Mouse (Mus musculus) embryonic facial prominence, embryonic 15.5 days (tissue): ENCODE measurements at regions not wholly inside any gene's neighbourhood (a gene's known extent, or its start where the extent isn't known, plus 50 kb on each side); places are given as distances from the start of the nearest gene placed in this dataset.

ENCODE experiments used
- ATAC-seq: fragments of 200-750 bp; cut with Nextera tagmentation; 2 replicates; pipeline ENCODE4 v1.8.0; 2017; ENCODE audit warnings: low read depth, moderate TSS enrichment; ENCODE audit not compliant: insufficient number of reproducible peaks, low FRiP score, low TSS enrichment
- H3K27ac ChIP-seq: fragments of 300-500 bp; sonication (generic); replicated peaks from 2 replicates; pipeline ENCODE4 v1.5.1; 2015; ENCODE audit warnings: mild to moderate bottlenecking, inconsistent platforms
- H3K27me3 ChIP-seq: fragments of 300-500 bp; sonication (generic); 2 replicates; pipeline ENCODE4 v1.6.1; 2015; ENCODE audit warnings: inconsistent platforms
- H3K36me3 ChIP-seq: fragments of 300-500 bp; sonication (generic); 2 replicates; pipeline ENCODE4 v1.6.1; 2015; ENCODE audit warnings: mild to moderate bottlenecking, inconsistent platforms
- H3K4me1 ChIP-seq: fragments of 300-500 bp; sonication (generic); 2 replicates; pipeline ENCODE4 v1.6.1; 2015; ENCODE audit warnings: inconsistent platforms
- H3K4me2 ChIP-seq: fragments of 300-500 bp; sonication (generic); replicated peaks from 2 replicates; pipeline ENCODE4 v1.6.1; 2015; ENCODE audit warnings: mild to moderate bottlenecking, inconsistent platforms
- H3K4me3 ChIP-seq: fragments of 300-500 bp; sonication (generic); replicated peaks from 2 replicates; pipeline ENCODE4 v1.5.1; 2015; ENCODE audit warnings: mild to moderate bottlenecking, inconsistent platforms
- H3K9ac ChIP-seq: fragments of 300-500 bp; sonication (generic); 2 replicates; pipeline ENCODE4 v1.6.1; 2015; ENCODE audit warnings: inconsistent platforms
- H3K9me3 ChIP-seq: fragments of 300-500 bp; sonication (generic); replicated peaks from 2 replicates; pipeline ENCODE4 v1.6.1; 2016; ENCODE audit warnings: inconsistent platforms
- WGBS: fragments of 180-500 bp; shearing (Covaris S2); methylation state at CpG from one replicate; pipeline ENCODE4 v1.1.7; 2015; 5-methylcytosine and 5-hydroxymethylcytosine counted together

GRCm38 (mm10) chr3:18877572-18877971, 750.9 kb downstream of the 1700064H15Rik start:
- Histone ChIP-seq H3K27me3 (no peaks in the 10 kb centered on the region), H3K4me2 (no peak overlapping the region), H3K27ac (no peak overlapping the region), H3K4me3 (no peak overlapping the region), H3K4me1 (no peaks in the 10 kb centered on the region), H3K9me3 (no peaks in the 10 kb centered on the region), H3K9ac (no peak overlapping the region), H3K36me3 (no peaks in the 10 kb centered on the region)
- ATAC-seq, result no peak
- 80% methylated on average over 3 of the region's 3 CpGs for WGBS

- H3K4me2 ChIP-seq, result no peak overlapping the region
- no peak overlapping the region for H3K4me3 ChIP-seq
- no peaks in the 10 kb centered on the region for H3K36me3 ChIP-seq
- H3K4me1 ChIP-seq, result no peaks in the 10 kb centered on the region
- no peak overlapping the region for H3K27ac ChIP-seq
- 72% methylated on average over 2 of the region's 2 CpGs for WGBS
- no peaks in the 10 kb centered on the region for H3K9me3 ChIP-seq
- no peak for ATAC-seq
- H3K9ac ChIP-seq, result no peak overlapping the region
- H3K27me3 ChIP-seq, result no peaks in the 10 kb centered on the region
Measured at GRCm38 (mm10) chr3:18881186-18881585, 747.3 kb downstream of the 1700064H15Rik start.

- Histone ChIP-seq H3K4me3 (no peak overlapping the region), H3K4me2 (no peak overlapping the region), H3K27me3 (no peaks in the 10 kb centered on the region), H3K36me3 (no peaks in the 10 kb centered on the region), H3K9ac (no peak overlapping the region), H3K9me3 (no peaks in the 10 kb centered on the region), H3K27ac (no peak overlapping the region), H3K4me1 (no peaks in the 10 kb centered on the region)
- ATAC-seq, result no peak
- WGBS, result 85% methylated on average over 2 of the region's 2 CpGs
Measured at GRCm38 (mm10) chr3:18892813-18893212, 735.7 kb downstream of the 1700064H15Rik start.

GRCm38 (mm10) chr3:18905769-18906168, 722.7 kb downstream of the 1700064H15Rik start:
- no peaks in the 10 kb centered on the region for H3K4me1 ChIP-seq
- H3K4me2 ChIP-seq, result no peak overlapping the region
- ATAC-seq, result no peak
- H3K4me3 ChIP-seq, result no peak overlapping the region
- H3K36me3 ChIP-seq, result no peaks in the 10 kb centered on the region
- 55% methylated on average over 3 of the region's 3 CpGs for WGBS
- no peak overlapping the region for H3K9ac ChIP-seq
- no peaks in the 10 kb centered on the region for H3K9me3 ChIP-seq
- no peaks in the 10 kb centered on the region for H3K27me3 ChIP-seq
- no peak overlapping the region for H3K27ac ChIP-seq

GRCm38 (mm10) chr3:18906210-18906609, 722.3 kb downstream of the 1700064H15Rik start:
- Histone ChIP-seq H3K4me1 (no peaks in the 10 kb centered on the region), H3K36me3 (no peaks in the 10 kb centered on the region), H3K27me3 (no peaks in the 10 kb centered on the region), H3K4me2 (no peak overlapping the region), H3K4me3 (no peak overlapping the region), H3K27ac (no peak overlapping the region), H3K9me3 (no peaks in the 10 kb centered on the region), H3K9ac (no peak overlapping the region)
- WGBS, result 56% methylated on average over 5 of the region's 5 CpGs
- no peak for ATAC-seq

- ATAC-seq, result no peak
- Histone ChIP-seq H3K4me1 (no peaks in the 10 kb centered on the region), H3K4me2 (no peak overlapping the region), H3K27ac (no peak overlapping the region), H3K4me3 (no peak overlapping the region), H3K9me3 (no peaks in the 10 kb centered on the region), H3K27me3 (no peaks in the 10 kb centered on the region), H3K36me3 (no peaks in the 10 kb centered on the region), H3K9ac (no peak overlapping the region)
- 97% methylated on average over 1 of the region's 1 CpGs for WGBS
Measured at GRCm38 (mm10) chr3:18908737-18909136, 719.7 kb downstream of the 1700064H15Rik start.

- no peaks in the 10 kb centered on the region for H3K9me3 ChIP-seq
- H3K4me2 ChIP-seq, result no peak overlapping the region
- H3K4me1 ChIP-seq, result no peaks in the 10 kb centered on the region
- no peak overlapping the region for H3K9ac ChIP-seq
- 79% methylated on average over 3 of the region's 3 CpGs for WGBS
- no peaks in the 10 kb centered on the region for H3K36me3 ChIP-seq
- H3K4me3 ChIP-seq, result no peak overlapping the region
- H3K27ac ChIP-seq, result no peak overlapping the region
- ATAC-seq, result no peak
- H3K27me3 ChIP-seq, result no peaks in the 10 kb centered on the region
Measured at GRCm38 (mm10) chr3:18928401-18929104, 699.9 kb downstream of the 1700064H15Rik start.

- no peak overlapping the region for H3K4me3 ChIP-seq
- no peaks in the 10 kb centered on the region for H3K27me3 ChIP-seq
- H3K9ac ChIP-seq, result no peak overlapping the region
- no peak overlapping the region for H3K4me2 ChIP-seq
- no peak overlapping the region for H3K27ac ChIP-seq
- no peaks in the 10 kb centered on the region for H3K4me1 ChIP-seq
- 71% methylated on average over 3 of the region's 3 CpGs for WGBS
- ATAC-seq, result no peak
- no peaks in the 10 kb centered on the region for H3K9me3 ChIP-seq
- no peaks in the 10 kb centered on the region for H3K36me3 ChIP-seq
Measured at GRCm38 (mm10) chr3:18929105-18929492, 699.4 kb downstream of the 1700064H15Rik start.

- Histone ChIP-seq H3K4me2 (no peak overlapping the region), H3K27me3 (no peaks in the 10 kb centered on the region), H3K27ac (no peak overlapping the region), H3K36me3 (no peaks in the 10 kb centered on the region), H3K4me1 (no peaks in the 10 kb centered on the region), H3K9ac (no peak overlapping the region), H3K9me3 (no peaks in the 10 kb centered on the region), H3K4me3 (no peak overlapping the region)
- ATAC-seq, result no peak
- WGBS, result 67% methylated on average over 13 of the region's 13 CpGs
Measured at GRCm38 (mm10) chr3:18932983-18933726, 695.3 kb downstream of the 1700064H15Rik start.

- Histone ChIP-seq H3K36me3 (no peaks in the 10 kb centered on the region), H3K27ac (no peak overlapping the region), H3K9me3 (no peaks in the 10 kb centered on the region), H3K9ac (no peak overlapping the region), H3K4me3 (no peak overlapping the region), H3K4me2 (no peak overlapping the region), H3K27me3 (no peaks in the 10 kb centered on the region), H3K4me1 (no peaks in the 10 kb centered on the region)
- 55% methylated on average over 2 of the region's 2 CpGs for WGBS
- no peak for ATAC-seq
Measured at GRCm38 (mm10) chr3:18934891-18935290, 693.6 kb downstream of the 1700064H15Rik start.

GRCm38 (mm10) chr3:18937333-18938122, 690.9 kb downstream of the 1700064H15Rik start:
- no peaks in the 10 kb centered on the region for H3K4me1 ChIP-seq
- no peak overlapping the region for H3K4me2 ChIP-seq
- no peaks in the 10 kb centered on the region for H3K27me3 ChIP-seq
- H3K9ac ChIP-seq, result no peak overlapping the region
- H3K4me3 ChIP-seq, result no peak overlapping the region
- no peak overlapping the region for H3K27ac ChIP-seq
- no peaks in the 10 kb centered on the region for H3K36me3 ChIP-seq
- no peaks in the 10 kb centered on the region for H3K9me3 ChIP-seq
- WGBS, result 80% methylated on average over 20 of the region's 20 CpGs
- ATAC-seq, result no peak
